Mouse (Mus musculus): ENCODE measurements around the gene Rpf2. TPM values are rescaled to one million over a fixed set of nuclear protein-coding genes. Genes with fewer than 3 reads are reported as not detected.

Gene Rpf2
- polyA plus RNA-seq (2012; rRNA removed): 2.9 and 5.6 TPM in 2 replicates

GRCm38 (mm10) chr10:40246374-40247165 lies at the start of gene Rpf2:
Gene Rpf2 (minus strand): TSS chr10:40247036.
- peak; percentile 90 for DNase-seq
- Histone ChIP-seq H3K4me1 (ENCODE audit: control insufficient read depth, insufficient read depth, low read length) (no peaks in the 10 kb centered on the region), H3K27me3 (replicated peaks; ENCODE audit: control insufficient read depth, insufficient read depth, low read length) (no peaks in the 10 kb centered on the region), H3K36me3 (ENCODE audit: control insufficient read depth, insufficient read depth, low read length) (no peaks in the 10 kb centered on the region; the same call in 1 of the 2 replicates), H3K27ac (ENCODE audit: insufficient read depth, low read depth, low read length) (peak within 1 kb of the TSS; percentile 76), H3K4me3 (ENCODE audit: insufficient read depth, low read depth, low read length) (peak within 1 kb of the TSS; percentile 90)
- whole genome bisulfite sequencing: under 1% methylated on average over 54 of the region's 54 CpGs
- TF ChIP-seq CTCF (conservative IDR thresholded peaks at IDR 0.05; ENCODE audit: insufficient read depth, insufficient read length, low read depth, low read length) (no peak), POLR2A (IDR thresholded peaks at IDR 0.05; ENCODE audit: low read depth, low read length) (no peak)

- H3K27me3 ChIP-seq (replicated peaks; ENCODE audit: control insufficient read depth, insufficient read depth, low read length): no peaks in the 10 kb centered on the region
- no peak overlapping the region for H3K4me3 ChIP-seq (ENCODE audit: insufficient read depth, low read depth, low read length)
- H3K36me3 ChIP-seq (ENCODE audit: control insufficient read depth, insufficient read depth, low read length): peaks cover 2% of the 10 kb centered on the region; the same call in 1 of the 2 replicates
- H3K27ac ChIP-seq (ENCODE audit: insufficient read depth, low read depth, low read length): no peak overlapping the region
- DNase-seq: no peak
- 82% methylated on average over 6 of the region's 6 CpGs for WGBS
- no peak for TF ChIP-seq POLR2A (IDR thresholded peaks at IDR 0.05; ENCODE audit: low read depth, low read length)
- no peak for TF ChIP-seq CTCF (conservative IDR thresholded peaks at IDR 0.05; ENCODE audit: insufficient read depth, insufficient read length, low read depth, low read length)
- peaks cover 4% of the 10 kb centered on the region; the same call in 1 of the 2 replicates for H3K4me1 ChIP-seq (ENCODE audit: control insufficient read depth, insufficient read depth, low read length)
These were observed 45.8 kb upstream of the Rpf2 start for GRCm38 (mm10) chr10:40292640-40293039.

- Histone ChIP-seq H3K36me3 (ENCODE audit: control insufficient read depth, insufficient read depth, low read length) (peaks cover 2% of the 10 kb centered on the region), H3K27ac (ENCODE audit: insufficient read depth, low read depth, low read length) (no peak overlapping the region), H3K27me3 (replicated peaks; ENCODE audit: control insufficient read depth, insufficient read depth, low read length) (no peaks in the 10 kb centered on the region), H3K4me1 (ENCODE audit: control insufficient read depth, insufficient read depth, low read length) (no peaks in the 10 kb centered on the region), H3K4me3 (ENCODE audit: insufficient read depth, low read depth, low read length) (no peak overlapping the region)
- no peak for TF ChIP-seq CTCF (conservative IDR thresholded peaks at IDR 0.05; ENCODE audit: insufficient read depth, insufficient read length, low read depth, low read length)
- 86% methylated on average over 1 of the region's 1 CpGs for WGBS
- DNase-seq: no peak
These were observed 39.9 kb upstream of the Rpf2 start for GRCm38 (mm10) chr10:40286767-40287166.

GRCm38 (mm10) chr10:40285571-40285970 lies 38.7 kb upstream of the Rpf2 start:
- 94% methylated on average over 1 of the region's 1 CpGs for WGBS
- DNase-seq: no peak
- H3K36me3 ChIP-seq (ENCODE audit: control insufficient read depth, insufficient read depth, low read length): peaks cover 1% of the 10 kb centered on the region
- H3K4me3 ChIP-seq (ENCODE audit: insufficient read depth, low read depth, low read length): no peak overlapping the region
- no peaks in the 10 kb centered on the region for H3K27me3 ChIP-seq (replicated peaks; ENCODE audit: control insufficient read depth, insufficient read depth, low read length)
- H3K4me1 ChIP-seq (ENCODE audit: control insufficient read depth, insufficient read depth, low read length): no peaks in the 10 kb centered on the region
- no peak for TF ChIP-seq POLR2A (IDR thresholded peaks at IDR 0.05; ENCODE audit: low read depth, low read length)
- H3K27ac ChIP-seq (ENCODE audit: insufficient read depth, low read depth, low read length): no peak overlapping the region

- TF ChIP-seq POLR2A (IDR thresholded peaks at IDR 0.05; ENCODE audit: low read depth, low read length): no peak
- no peak for TF ChIP-seq CTCF (conservative IDR thresholded peaks at IDR 0.05; ENCODE audit: insufficient read depth, insufficient read length, low read depth, low read length)
- no peaks in the 10 kb centered on the region; the same call in none of the 2 replicates for H3K36me3 ChIP-seq (ENCODE audit: control insufficient read depth, insufficient read depth, low read length)
- H3K4me3 ChIP-seq (ENCODE audit: insufficient read depth, low read depth, low read length): no peak overlapping the region
- H3K4me1 ChIP-seq (ENCODE audit: control insufficient read depth, insufficient read depth, low read length): no peaks in the 10 kb centered on the region
- no peak overlapping the region for H3K27ac ChIP-seq (ENCODE audit: insufficient read depth, low read depth, low read length)
- H3K27me3 ChIP-seq (replicated peaks; ENCODE audit: control insufficient read depth, insufficient read depth, low read length): no peaks in the 10 kb centered on the region
- no peak for DNase-seq
- WGBS: 94% methylated on average over 3 of the region's 3 CpGs
These were observed 38.2 kb upstream of the Rpf2 start for GRCm38 (mm10) chr10:40284997-40285396.

- no peaks in the 10 kb centered on the region for H3K27me3 ChIP-seq (replicated peaks; ENCODE audit: control insufficient read depth, insufficient read depth, low read length)
- no peaks in the 10 kb centered on the region for H3K4me1 ChIP-seq (ENCODE audit: control insufficient read depth, insufficient read depth, low read length)
- no peak overlapping the region for H3K27ac ChIP-seq (ENCODE audit: insufficient read depth, low read depth, low read length)
- no peak for DNase-seq
- no peak for TF ChIP-seq CTCF (conservative IDR thresholded peaks at IDR 0.05; ENCODE audit: insufficient read depth, insufficient read length, low read depth, low read length)
- TF ChIP-seq POLR2A (IDR thresholded peaks at IDR 0.05; ENCODE audit: low read depth, low read length): no peak
- H3K36me3 ChIP-seq (ENCODE audit: control insufficient read depth, insufficient read depth, low read length): no peaks in the 10 kb centered on the region; the same call in none of the 2 replicates
- H3K4me3 ChIP-seq (ENCODE audit: insufficient read depth, low read depth, low read length): no peak overlapping the region
- WGBS: 79% methylated on average over 10 of the region's 10 CpGs
These were observed 37.5 kb upstream of the Rpf2 start for GRCm38 (mm10) chr10:40284179-40284831.

- 92% methylated on average over 9 of the region's 9 CpGs for WGBS
- DNase-seq: no peak
- Histone ChIP-seq H3K36me3 (ENCODE audit: control insufficient read depth, insufficient read depth, low read length) (no peaks in the 10 kb centered on the region; the same call in none of the 2 replicates), H3K27ac (ENCODE audit: insufficient read depth, low read depth, low read length) (no peak overlapping the region), H3K4me1 (ENCODE audit: control insufficient read depth, insufficient read depth, low read length) (no peaks in the 10 kb centered on the region), H3K27me3 (replicated peaks; ENCODE audit: control insufficient read depth, insufficient read depth, low read length) (no peaks in the 10 kb centered on the region), H3K4me3 (ENCODE audit: insufficient read depth, low read depth, low read length) (no peak overlapping the region)
- TF ChIP-seq POLR2A (IDR thresholded peaks at IDR 0.05; ENCODE audit: low read depth, low read length) (no peak), CTCF (conservative IDR thresholded peaks at IDR 0.05; ENCODE audit: insufficient read depth, insufficient read length, low read depth, low read length) (no peak)
These were observed 36.8 kb upstream of the Rpf2 start for GRCm38 (mm10) chr10:40283636-40284035.

Data from kidney, adult 2 months (tissue).